Comparison of ENCODE assay signal across 13 mouse cellular contexts in the genomic region with DNA sequence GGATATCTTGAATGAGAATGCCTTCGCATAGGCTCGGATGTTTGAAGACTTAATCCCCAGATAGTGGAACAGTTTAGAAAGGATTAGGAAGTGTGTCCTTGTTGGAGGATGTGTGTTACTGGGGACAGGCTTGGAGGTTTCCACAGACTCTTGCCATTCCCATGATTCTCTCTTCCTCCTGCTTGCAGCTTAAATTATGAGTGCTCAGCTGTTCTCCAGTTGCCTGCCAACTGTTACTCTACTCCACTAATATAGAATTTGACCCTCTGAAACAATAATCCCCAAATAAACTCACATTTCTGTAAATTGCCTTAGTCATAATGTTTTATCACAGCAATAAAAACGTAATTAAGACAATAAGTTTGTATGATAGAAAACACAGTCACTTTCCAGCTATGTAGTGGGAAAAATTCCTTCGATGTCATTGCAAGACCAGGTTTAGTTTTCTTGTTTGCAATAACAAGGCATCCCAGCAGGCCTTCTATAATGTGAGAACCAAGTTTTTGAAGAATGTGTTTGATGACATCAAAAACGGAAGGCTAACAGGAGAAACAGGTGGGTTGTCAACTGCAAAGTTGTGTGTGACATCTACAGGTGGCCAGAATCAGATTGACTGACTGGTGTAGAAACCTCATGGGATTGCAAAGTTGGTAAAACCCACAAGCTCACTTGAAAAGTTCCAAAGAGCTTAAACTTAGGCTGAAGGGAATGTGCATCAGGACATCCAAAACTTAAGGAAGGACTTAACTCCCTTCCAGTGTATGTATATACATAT.
"Had no signal": no experiment of that assay in that cellular context is flagged by ENCODE, and none has a peak within 500 bp of the region (broad histone marks: within the 10 kb centered on the region; RNA-seq: fewer than 3 reads in every experiment).

No protein-coding gene starts in this region.

- H3K4me1 ChIP-seq: midbrain, embryonic 10.5 days; midbrain, embryonic 12.5 days; neural tube, embryonic 12.5 days had no signal

- DNase-seq: lung, adult 18-20 months; lung, embryonic 14.5 days; lung, postnatal 10 days; lung, postnatal 4 days; midbrain, embryonic 14.5 days; right cerebral cortex, postnatal 14 days; thymus, adult 18-20 months; thymus, postnatal 14 days; thymus, postnatal 36 days had no signal

- H3K9me3 ChIP-seq: midbrain, embryonic 10.5 days; midbrain, embryonic 12.5 days; neural tube, embryonic 12.5 days had no signal

- H3K9ac ChIP-seq: lung, embryonic 14.5 days; midbrain, embryonic 12.5 days; neural tube, embryonic 12.5 days had no signal

- H3K27me3 ChIP-seq: midbrain, embryonic 12.5 days; neural tube, embryonic 12.5 days had no signal

- H3K4me3 ChIP-seq: midbrain, embryonic 10.5 days; midbrain, embryonic 12.5 days; neural tube, embryonic 12.5 days had no signal

- H3K4me2 ChIP-seq: lung, embryonic 14.5 days; midbrain, embryonic 12.5 days; neural tube, embryonic 12.5 days had no signal

- H3K27ac ChIP-seq: midbrain, embryonic 10.5 days; midbrain, embryonic 12.5 days; neural tube, embryonic 12.5 days had no signal

- H3K36me3 ChIP-seq: midbrain, embryonic 10.5 days; midbrain, embryonic 12.5 days; neural tube, embryonic 12.5 days had no signal

- ATAC-seq: midbrain, embryonic 16.5 days had no signal
